Mouse (Mus musculus) E14TG2a.4 (cell line): ENCODE measurements at regions not wholly inside any gene's neighbourhood (a gene's known extent, or its start where the extent isn't known, plus 50 kb on each side); places are given as distances from the start of the nearest gene placed in this dataset.

Source experiments
- CTCF ChIP-seq: conservative IDR thresholded peaks from 2 replicates; pipeline ENCODE4 v1.5.1; 2014; ENCODE audit warnings: low read length
- POU5F1 ChIP-seq: IDR thresholded peaks from 2 replicates; pipeline ENCODE4 v1.6.1; 2014; ENCODE audit warnings: low read length, borderline replicate concordance

DNA sequence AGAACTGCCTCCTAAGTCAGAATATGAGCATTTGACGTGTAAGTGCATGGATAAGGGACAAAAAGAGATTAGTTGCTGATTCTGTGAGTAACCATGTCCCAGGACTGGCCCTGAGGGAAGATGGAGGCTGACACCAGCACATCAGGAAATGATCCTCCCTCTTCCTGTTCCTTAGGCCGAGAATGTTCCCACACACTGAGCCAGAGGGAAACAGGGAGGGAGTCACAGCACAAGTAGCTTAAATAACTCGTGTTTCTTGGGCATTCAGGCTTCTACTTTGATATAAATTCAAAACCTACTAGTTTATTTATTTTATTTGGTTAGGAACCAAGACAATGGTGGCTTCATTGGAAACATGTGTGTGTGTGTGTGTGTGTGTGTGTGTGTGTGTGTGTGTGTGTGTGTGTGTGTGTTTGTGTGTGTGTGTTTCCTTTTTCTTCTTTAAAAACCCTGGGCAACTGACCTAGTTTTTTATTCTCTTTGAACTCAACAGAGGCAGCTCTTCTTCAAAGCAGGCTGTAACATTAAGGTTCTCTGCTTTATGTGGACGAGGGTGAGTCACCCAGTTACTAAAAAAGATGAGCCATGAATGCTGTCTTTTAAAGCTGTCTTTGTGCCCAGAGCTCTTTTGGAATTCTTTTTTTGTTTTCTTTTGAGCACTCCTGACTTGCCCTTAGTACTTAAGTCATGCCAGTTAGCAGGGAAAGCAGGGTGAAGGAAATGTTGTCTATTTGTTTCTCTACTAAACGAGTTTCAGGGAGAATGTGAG lies 730.4 kb upstream of the Fam160b2 start:
- no peak for TF ChIP-seq CTCF
- TF ChIP-seq POU5F1 = no peak
